Mouse (Mus musculus): ENCODE measurements at regions not wholly inside any gene's neighbourhood (a gene's known extent, or its start where the extent isn't known, plus 50 kb on each side); places are given as distances from the start of the nearest gene placed in this dataset.

- DNase-seq = no peak
These were observed 151.2 kb upstream of the Mvb12b start for GRCm38 (mm10) chr2:34038982-34039381.

- no peak for DNase-seq
These were observed 145.5 kb upstream of the Mvb12b start for GRCm38 (mm10) chr2:34033212-34033611.

DNA sequence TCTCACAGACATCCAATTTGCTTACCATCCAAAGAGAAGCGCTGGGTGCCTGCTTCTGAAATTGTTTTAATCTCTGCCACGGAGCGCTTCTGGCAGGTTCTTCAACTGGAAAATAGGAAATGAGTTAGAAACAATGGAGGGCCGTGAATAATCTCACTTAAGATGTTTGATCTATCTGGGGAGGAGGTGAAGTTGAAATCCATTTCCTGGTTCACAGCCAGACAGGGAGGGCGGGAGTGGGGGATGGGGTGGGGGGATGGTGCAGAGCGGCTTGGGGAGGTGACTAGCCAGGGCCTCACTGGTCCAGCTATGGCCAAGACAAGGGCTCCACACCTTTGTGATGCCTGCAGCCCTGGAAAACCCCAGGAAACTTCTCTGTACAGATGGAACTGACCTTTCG lies 143.7 kb upstream of the Mvb12b start:
- no peak for DNase-seq

DNA sequence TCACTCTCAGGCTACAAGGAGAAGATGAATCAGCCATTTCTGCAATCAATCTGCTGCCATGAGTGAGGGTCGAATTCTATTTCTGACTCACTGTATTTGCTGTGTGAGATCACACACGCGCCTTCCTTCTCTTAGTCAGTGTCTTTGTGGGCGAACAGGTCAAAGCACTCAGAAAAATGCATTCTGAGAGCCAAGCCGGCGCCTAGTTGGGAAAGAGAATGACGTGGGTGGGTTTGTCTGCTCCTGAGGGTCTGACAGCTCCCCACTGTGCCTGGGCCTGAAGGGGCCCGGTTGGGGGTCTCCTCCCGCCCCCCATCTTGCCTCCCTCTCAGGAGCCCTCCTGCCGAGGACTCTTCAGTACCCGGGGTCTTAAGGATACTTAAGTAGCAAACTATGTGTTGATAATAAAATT lies 143.3 kb upstream of the Mvb12b start:
- DNase-seq = no peak

- DNase-seq = no peak
These were observed 139.7 kb upstream of the Mvb12b start for GRCm38 (mm10) chr2:34027445-34027844.

GRCm38 (mm10) chr2:34026566-34027360 lies 139.0 kb upstream of the Mvb12b start:
- no peak for DNase-seq

DNA sequence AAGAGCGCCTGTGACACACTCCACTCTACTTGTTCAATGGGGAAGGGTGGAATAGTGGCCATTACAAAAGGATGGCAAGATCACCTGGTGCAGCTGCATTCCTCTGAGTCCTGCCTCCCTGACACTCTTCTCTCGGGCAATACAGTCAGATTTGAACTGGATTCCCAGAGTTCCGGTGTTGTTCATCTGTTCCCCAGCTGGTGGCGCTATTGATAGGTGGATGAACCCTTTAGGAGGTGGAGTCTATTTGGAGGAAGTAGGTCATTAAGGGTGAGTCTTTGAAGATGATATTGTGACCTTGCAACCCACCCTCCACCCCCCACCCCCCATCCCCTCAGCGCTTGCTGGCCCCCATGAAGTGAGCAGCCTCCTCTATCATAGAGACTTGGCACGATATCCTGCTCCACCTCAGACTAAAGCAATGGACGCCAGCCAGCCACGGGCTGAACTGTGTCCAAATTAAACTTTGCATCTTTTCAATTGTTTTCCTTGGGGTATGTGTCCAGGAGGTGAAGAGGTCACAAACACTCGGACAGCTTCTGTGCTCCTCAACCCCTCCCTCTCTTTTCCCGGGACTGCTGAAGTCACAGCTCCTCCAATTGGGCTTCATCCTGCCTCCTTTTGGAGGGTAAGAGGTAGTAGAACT lies 138.1 kb upstream of the Mvb12b start:
- DNase-seq = peak; percentile 42

GRCm38 (mm10) chr2:34017142-34017453 lies 129.4 kb upstream of the Mvb12b start:
- no peak for DNase-seq

DNA sequence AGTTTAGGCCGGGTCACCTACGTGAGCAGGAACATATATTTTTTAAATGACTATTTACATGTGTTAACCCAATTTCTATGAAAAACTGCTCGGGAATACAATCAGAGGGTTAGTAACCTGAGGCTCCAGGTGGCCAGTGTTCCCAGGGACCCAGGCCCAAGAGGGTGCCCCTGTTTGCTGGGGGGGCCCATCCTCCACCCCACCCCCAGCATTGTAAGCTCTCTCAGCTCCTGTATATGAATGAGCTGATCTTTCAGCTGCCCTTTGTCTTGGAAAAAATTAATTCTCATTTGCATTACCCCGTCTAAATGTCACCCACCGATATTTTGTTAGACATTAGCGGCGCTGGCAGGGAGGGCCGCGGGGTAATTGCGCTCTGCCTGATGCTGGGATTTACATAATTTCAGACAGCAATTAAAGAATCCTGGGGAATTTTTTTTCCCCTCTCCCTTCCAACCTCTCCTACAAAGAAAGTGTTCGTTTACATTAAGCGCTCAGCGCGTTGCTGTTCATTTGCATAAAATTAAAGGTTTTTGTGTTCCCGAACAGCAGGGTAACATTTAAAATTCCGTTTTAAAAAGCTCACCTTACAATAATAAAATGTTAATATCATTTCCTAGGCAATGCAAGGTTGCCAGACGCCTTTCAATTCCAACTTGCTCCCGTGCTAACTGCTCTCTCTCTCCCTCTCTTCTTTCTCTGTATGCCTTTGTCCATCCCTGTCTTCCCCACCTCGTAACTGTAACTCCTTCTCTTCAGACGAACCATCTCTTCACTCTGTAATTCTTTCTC lies 128.8 kb upstream of the Mvb12b start:
- DNase-seq = no peak

GRCm38 (mm10) chr2:34015640-34015995 lies 127.9 kb upstream of the Mvb12b start:
- DNase-seq = no peak

- DNase-seq = no peak
These were observed 127.3 kb upstream of the Mvb12b start for GRCm38 (mm10) chr2:34014868-34015639.

GRCm38 (mm10) chr2:34010166-34010565 lies 122.4 kb upstream of the Mvb12b start:
- DNase-seq = no peak

GRCm38 (mm10) chr2:34007916-34008315 lies 120.2 kb upstream of the Mvb12b start:
- no peak for DNase-seq

GRCm38 (mm10) chr2:33997106-33997505 lies 109.4 kb upstream of the Mvb12b start:
- DNase-seq = no peak

DNA sequence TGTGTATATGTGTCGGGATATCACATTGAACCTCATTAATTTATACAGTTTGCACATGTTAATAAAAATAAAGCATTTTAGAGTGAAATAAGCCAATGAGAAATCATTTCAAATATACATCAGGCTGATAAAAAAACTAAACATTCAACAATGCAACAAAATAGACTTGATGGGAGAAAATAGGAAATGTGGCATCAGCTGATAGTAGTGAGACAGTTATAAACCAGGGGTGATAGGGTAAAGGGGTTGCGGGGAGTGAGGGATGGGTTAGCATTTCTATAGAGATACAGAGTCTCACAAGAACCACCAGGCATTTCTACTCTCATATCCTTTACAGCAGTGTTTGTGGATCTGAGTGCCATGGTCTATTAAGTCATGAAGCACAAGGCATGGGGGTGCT lies 108.6 kb upstream of the Mvb12b start:
- DNase-seq = no peak

- DNase-seq = no peak
These were observed 103.6 kb upstream of the Mvb12b start for GRCm38 (mm10) chr2:33991299-33991698.

- DNase-seq = no peak
These were observed 103.0 kb upstream of the Mvb12b start for GRCm38 (mm10) chr2:33990711-33991110.

- no peak for DNase-seq
These were observed 102.0 kb upstream of the Mvb12b start for GRCm38 (mm10) chr2:33989555-33990370.

- DNase-seq = no peak
These were observed 98.7 kb upstream of the Mvb12b start for GRCm38 (mm10) chr2:33986420-33986819.

GRCm38 (mm10) chr2:33985316-33985715 lies 97.6 kb upstream of the Mvb12b start:
- DNase-seq = no peak

- DNase-seq = no peak
These were observed 95.5 kb upstream of the Mvb12b start for GRCm38 (mm10) chr2:33983112-33983748.

GRCm38 (mm10) chr2:33981936-33982335 lies 94.2 kb upstream of the Mvb12b start:
- DNase-seq = no peak
